Mouse (Mus musculus) kidney, adult 2 months (tissue): ENCODE measurements around the gene Lca5.

ENCODE experiments used
- CTCF ChIP-seq: fragments of 200-500 bp; conservative IDR thresholded peaks from 2 replicates; pipeline ENCODE4 v1.5.1; 2011; ENCODE audit warnings: low read depth, mild to moderate bottlenecking, control low read depth, low read length, moderate library complexity, mixed read lengths; ENCODE audit not compliant: insufficient read depth, insufficient read length
- POLR2A ChIP-seq: fragments of 200-500 bp; IDR thresholded peaks from one replicate; pipeline ENCODE4 v1.6.1; 2011; ENCODE audit warnings: low read depth, low read length, control low read depth

- no peak for TF ChIP-seq CTCF
- no peak for TF ChIP-seq POLR2A
These were observed 98.2 kb downstream of the Lca5 start for GRCm38 (mm10) chr9:83342491-83343370.
